Mouse (Mus musculus) hindbrain, embryonic 14.5 days (tissue): ENCODE data around the gene Btc. TPM values are rescaled to one million over a fixed set of nuclear protein-coding genes. Genes with fewer than 3 reads are reported as not detected.

Experiments used
- ATAC-seq: fragments of 200-750 bp; cut with Nextera tagmentation; 2 replicates; pipeline ENCODE4 v1.8.0; 2017; ENCODE audit warnings: moderate number of reproducible peaks, mild to moderate bottlenecking, moderate TSS enrichment, moderate library complexity; ENCODE audit not compliant: low FRiP score
- DNase-seq: peaks from one replicate; pipeline ENCODE4 v3.0.0-alpha.2; 2015; ENCODE audit warnings: low spot score
- H3K27ac ChIP-seq: fragments of 300-500 bp; sonication (generic); 2 replicates; pipeline ENCODE4 v1.5.1; 2014; ENCODE audit warnings: mild to moderate bottlenecking, moderate library complexity
- H3K27me3 ChIP-seq: fragments of 300-500 bp; sonication (generic); 2 replicates; pipeline ENCODE4 v1.6.1; 2014; ENCODE audit warnings: mild to moderate bottlenecking, low read length, mixed read lengths; ENCODE audit not compliant: control insufficient read depth, insufficient read depth
- H3K36me3 ChIP-seq: fragments of 300-500 bp; sonication (generic); replicated peaks from 2 replicates; pipeline ENCODE4 v1.6.1; 2014; ENCODE audit not compliant: control insufficient read depth, insufficient read depth
- H3K4me1 ChIP-seq: fragments of 300-500 bp; sonication (generic); replicated peaks from 2 replicates; pipeline ENCODE4 v1.6.1; 2014; ENCODE audit warnings: antibody characterized with exemption, low read length, mixed read lengths; ENCODE audit not compliant: control insufficient read depth, insufficient read depth
- H3K4me2 ChIP-seq: fragments of 300-500 bp; sonication (generic); replicated peaks from 2 replicates; pipeline ENCODE4 v1.6.1; 2014; ENCODE audit warnings: mild to moderate bottlenecking, moderate library complexity
- H3K4me3 ChIP-seq: fragments of 300-500 bp; sonication (generic); replicated peaks from 2 replicates; pipeline ENCODE4 v1.5.1; 2014; ENCODE audit warnings: mild to moderate bottlenecking, low read length
- H3K9ac ChIP-seq: fragments of 300-500 bp; sonication (generic); 2 replicates; pipeline ENCODE4 v1.6.1; 2014
- H3K9me3 ChIP-seq: fragments of 300-500 bp; sonication (generic); 2 replicates; pipeline ENCODE4 v1.6.1; 2016; ENCODE audit warnings: low read length; ENCODE audit not compliant: control insufficient read depth
- WGBS: fragments of 180-500 bp; shearing (Covaris S2); extraction: QIAGEN DNeasy Blood & Tissue Kit; methylation state at CpG from one replicate; pipeline ENCODE4 v1.1.7; 2014; 5-methylcytosine and 5-hydroxymethylcytosine counted together
- polyA plus RNA-seq: library from polyadenylated mRNA; unstranded; fragments of >200 nt; fragmentation: Nextera tagmentation; extraction: Ambion mirVana; gene quantifications from 2 replicates; pipeline ENCODE4 v1.2.1, GENCODE M21; 2014

The Btc gene
- polyA plus RNA-seq, 1 experiment from 2014 or later = not detected

DNA sequence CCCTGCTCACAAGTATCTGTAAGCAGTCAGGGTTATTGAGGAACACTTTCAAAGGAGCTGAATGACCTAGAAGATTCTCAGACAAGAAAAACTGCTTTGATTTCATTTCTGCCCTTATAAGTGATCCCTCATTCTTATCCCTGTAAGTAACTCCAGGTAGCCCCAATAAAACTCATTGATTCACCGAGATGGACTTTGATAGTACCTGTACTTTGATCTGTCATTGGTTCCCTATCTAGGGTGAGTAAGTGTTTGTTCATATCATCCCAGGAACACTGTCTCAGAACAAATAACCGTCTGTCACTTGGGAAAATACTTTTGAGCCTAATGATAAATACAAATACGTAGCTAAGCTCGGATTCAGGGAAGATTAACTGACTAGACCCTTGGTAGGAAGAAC lies 68.6 kb downstream of the Btc start:
- DNase-seq = no peak
- H3K9me3 ChIP-seq = no peaks in the 10 kb centered on the region
- no peaks in the 10 kb centered on the region for H3K36me3 ChIP-seq
- ATAC-seq = no peak
- no peak overlapping the region for H3K4me3 ChIP-seq
- H3K9ac ChIP-seq = no peak overlapping the region
- H3K27ac ChIP-seq = no peak overlapping the region
- H3K27me3 ChIP-seq = no peaks in the 10 kb centered on the region
- no peaks in the 10 kb centered on the region for H3K4me1 ChIP-seq
- no peak overlapping the region for H3K4me2 ChIP-seq
- 94% methylated on average over 4 of the region's 4 CpGs for WGBS

- Histone ChIP-seq H3K36me3 (no peaks in the 10 kb centered on the region), H3K4me1 (no peaks in the 10 kb centered on the region), H3K4me2 (no peak overlapping the region), H3K27me3 (no peaks in the 10 kb centered on the region), H3K9me3 (no peaks in the 10 kb centered on the region), H3K4me3 (no peak overlapping the region), H3K9ac (no peak overlapping the region), H3K27ac (no peak overlapping the region)
- DNase-seq = no peak
- WGBS = 52% methylated on average over 4 of the region's 4 CpGs
- ATAC-seq = 0 out of 2 replicates have a peak, but pooled peaks have one; percentile 31
These were observed 70.5 kb downstream of the Btc start for GRCm38 (mm10) chr5:91332079-91332865.

GRCm38 (mm10) chr5:91321840-91322239 lies 81.0 kb downstream of the Btc start:
- ATAC-seq (no peak), DNase-seq (no peak)
- 78% methylated on average over 1 of the region's 1 CpGs for WGBS
- H3K36me3 ChIP-seq = no peaks in the 10 kb centered on the region
- H3K9me3 ChIP-seq = no peaks in the 10 kb centered on the region
- no peak overlapping the region for H3K4me3 ChIP-seq
- H3K27ac ChIP-seq = no peak overlapping the region
- no peaks in the 10 kb centered on the region for H3K27me3 ChIP-seq
- no peaks in the 10 kb centered on the region for H3K4me1 ChIP-seq
- no peak overlapping the region for H3K9ac ChIP-seq
- no peak overlapping the region for H3K4me2 ChIP-seq

- ATAC-seq (no peak), DNase-seq (no peak)
- no peak overlapping the region for H3K9ac ChIP-seq
- no peaks in the 10 kb centered on the region for H3K27me3 ChIP-seq
- no peaks in the 10 kb centered on the region for H3K4me1 ChIP-seq
- H3K9me3 ChIP-seq = no peaks in the 10 kb centered on the region
- no peak overlapping the region for H3K4me3 ChIP-seq
- H3K27ac ChIP-seq = no peak overlapping the region
- no peaks in the 10 kb centered on the region for H3K36me3 ChIP-seq
- H3K4me2 ChIP-seq = no peak overlapping the region
- 90% methylated on average over 4 of the region's 4 CpGs for WGBS
These were observed 82.4 kb downstream of the Btc start for GRCm38 (mm10) chr5:91320348-91320747.

DNA sequence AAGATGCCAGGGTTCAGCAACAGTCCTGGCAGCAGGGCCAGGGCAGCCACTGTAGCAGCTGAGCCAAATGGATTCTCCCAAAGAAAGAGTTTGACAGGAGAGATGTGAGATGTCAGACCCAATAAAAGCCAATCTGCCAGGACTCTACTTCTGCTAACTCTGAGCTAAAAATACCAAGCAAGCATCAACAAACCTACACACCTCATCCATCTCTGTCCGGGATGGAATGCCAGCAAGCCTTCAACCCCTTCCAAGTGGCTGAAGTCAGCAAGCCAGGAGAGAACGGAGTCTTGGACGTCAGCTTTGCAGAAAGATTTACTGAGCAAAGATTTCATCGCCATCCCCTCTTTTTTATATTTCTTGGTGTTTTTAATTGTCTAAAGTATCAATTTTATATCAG lies 88.8 kb downstream of the Btc start:
- H3K36me3 ChIP-seq = no peaks in the 10 kb centered on the region
- WGBS = 89% methylated on average over 4 of the region's 4 CpGs
- no peak for ATAC-seq
- no peak overlapping the region for H3K27ac ChIP-seq
- no peaks in the 10 kb centered on the region for H3K4me1 ChIP-seq
- H3K9me3 ChIP-seq = no peaks in the 10 kb centered on the region
- H3K27me3 ChIP-seq = no peaks in the 10 kb centered on the region
- no peak for DNase-seq
- no peak overlapping the region for H3K4me2 ChIP-seq
- no peak overlapping the region for H3K9ac ChIP-seq
- no peak overlapping the region for H3K4me3 ChIP-seq

DNA sequence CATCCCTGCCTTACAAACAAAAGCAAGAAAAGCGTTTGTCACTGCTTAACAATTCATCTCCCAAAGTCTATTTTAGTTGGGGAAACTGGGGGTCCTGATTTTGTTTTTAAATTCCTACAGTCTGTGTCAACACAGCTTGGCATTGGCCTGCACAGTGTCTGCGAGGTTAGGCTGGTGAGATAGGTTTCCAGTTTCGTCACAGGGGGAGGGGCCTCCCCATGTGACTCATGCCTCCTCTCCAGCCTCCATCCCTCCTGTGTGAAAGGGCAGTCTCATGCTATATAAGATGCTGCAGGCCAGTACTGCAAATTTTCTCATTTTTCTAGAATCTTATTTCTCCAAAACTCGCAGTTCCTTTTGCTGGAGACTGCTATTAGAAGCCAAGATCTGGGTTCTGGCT lies 91.0 kb downstream of the Btc start:
- DNase-seq (no peak), ATAC-seq (no peak)
- H3K4me2 ChIP-seq = no peak overlapping the region
- H3K9ac ChIP-seq = no peak overlapping the region
- H3K4me1 ChIP-seq = no peaks in the 10 kb centered on the region
- H3K9me3 ChIP-seq = no peaks in the 10 kb centered on the region
- 54% methylated on average over 4 of the region's 4 CpGs for WGBS
- H3K27ac ChIP-seq = no peak overlapping the region
- H3K36me3 ChIP-seq = no peaks in the 10 kb centered on the region
- H3K27me3 ChIP-seq = no peaks in the 10 kb centered on the region
- H3K4me3 ChIP-seq = no peak overlapping the region

- Histone ChIP-seq H3K36me3 (no peaks in the 10 kb centered on the region), H3K27me3 (no peaks in the 10 kb centered on the region), H3K9me3 (no peaks in the 10 kb centered on the region), H3K27ac (no peak overlapping the region), H3K9ac (no peak overlapping the region), H3K4me1 (no peaks in the 10 kb centered on the region), H3K4me2 (no peak overlapping the region), H3K4me3 (no peak overlapping the region)
- ATAC-seq (no peak), DNase-seq (no peak)
- WGBS = 71% methylated on average over 7 of the region's 7 CpGs
These were observed 94.2 kb downstream of the Btc start for GRCm38 (mm10) chr5:91308576-91308975.

- no peak overlapping the region for H3K9ac ChIP-seq
- H3K4me3 ChIP-seq = no peak overlapping the region
- no peaks in the 10 kb centered on the region for H3K27me3 ChIP-seq
- WGBS = 7% methylated on average over 1 of the region's 1 CpGs
- H3K27ac ChIP-seq = no peak overlapping the region
- no peaks in the 10 kb centered on the region for H3K9me3 ChIP-seq
- no peaks in the 10 kb centered on the region for H3K36me3 ChIP-seq
- ATAC-seq (peak; percentile 58; the same call in 1 of the 2 replicates), DNase-seq (peak; percentile 80)
- H3K4me2 ChIP-seq = no peak overlapping the region
- no peaks in the 10 kb centered on the region for H3K4me1 ChIP-seq
These were observed 94.9 kb downstream of the Btc start for GRCm38 (mm10) chr5:91307907-91308306.
